Mouse (Mus musculus) lung, postnatal 0 days (tissue): Measurements from ENCODE around the gene Kank1. TPM values are rescaled to one million over a fixed set of nuclear protein-coding genes. Genes with fewer than 3 reads are reported as not detected.

Experiments
- ATAC-seq: fragments of 200-750 bp; cut with Nextera tagmentation; 2 replicates; pipeline ENCODE4 v1.8.0; 2017; ENCODE audit warnings: moderate library complexity
- DNase-seq: peaks from one replicate; pipeline ENCODE4 v3.0.0-alpha.2; 2016; ENCODE audit warnings: low spot score
- H3K27ac ChIP-seq: fragments of 300-500 bp; sonication (generic); 2 replicates; pipeline ENCODE4 v1.5.1; 2014; ENCODE audit warnings: antibody characterized with exemption, mild to moderate bottlenecking, low read length, mixed read lengths
- H3K27me3 ChIP-seq: fragments of 300-500 bp; sonication (generic); replicated peaks from 2 replicates; pipeline ENCODE4 v1.6.1; 2014; ENCODE audit warnings: low read length, mixed read lengths; ENCODE audit not compliant: insufficient read depth
- H3K36me3 ChIP-seq: fragments of 300-500 bp; sonication (generic); 2 replicates; pipeline ENCODE4 v1.6.1; 2014; ENCODE audit warnings: low read length, mixed read lengths; ENCODE audit not compliant: insufficient read depth
- H3K4me1 ChIP-seq: fragments of 300-500 bp; sonication (generic); 2 replicates; pipeline ENCODE4 v1.6.1; 2014; ENCODE audit warnings: antibody characterized with exemption, low read depth, low read length, mixed read lengths; ENCODE audit not compliant: insufficient read depth
- H3K4me2 ChIP-seq: fragments of 300-500 bp; sonication (generic); replicated peaks from 2 replicates; pipeline ENCODE4 v1.6.1; 2014; ENCODE audit warnings: low read depth, mild to moderate bottlenecking, low read length, moderate library complexity, mixed read lengths
- H3K4me3 ChIP-seq: fragments of 300-500 bp; sonication (generic); 2 replicates; pipeline ENCODE4 v1.5.1; 2014; ENCODE audit warnings: low read depth, low read length
- H3K9ac ChIP-seq: fragments of 300-500 bp; sonication (generic); replicated peaks from 2 replicates; pipeline ENCODE4 v1.6.1; 2014; ENCODE audit warnings: low read depth, mild to moderate bottlenecking
- H3K9me3 ChIP-seq: fragments of 300-500 bp; sonication (generic); 2 replicates; pipeline ENCODE4 v1.6.1; 2016; ENCODE audit warnings: low read length, mixed read lengths
- CTCF ChIP-seq: IDR thresholded peaks from 2 replicates; pipeline ENCODE4 v1.5.1; 2016; ENCODE audit warnings: antibody characterized with exemption, mild to moderate bottlenecking
- EP300 ChIP-seq: IDR thresholded peaks from 2 replicates; pipeline ENCODE4 v1.6.1; 2016; ENCODE audit warnings: antibody characterized with exemption, mild to moderate bottlenecking, control low read depth
- WGBS: fragments of 180-500 bp; shearing (Covaris S2); extraction: QIAGEN DNeasy Blood & Tissue Kit; methylation state at CpG from one replicate; pipeline ENCODE4 v1.1.7; 2014; 5-methylcytosine and 5-hydroxymethylcytosine counted together
- polyA plus RNA-seq: library from polyadenylated mRNA; unstranded; fragments of >200 nt; fragmentation: Nextera tagmentation; extraction: Ambion mirVana; gene quantifications from 2 replicates; pipeline ENCODE4 v1.2.1, GENCODE M21; 2015

Gene Kank1
- polyA plus RNA-seq, 1 experiment from 2014 or later: 6.9 TPM

DNA sequence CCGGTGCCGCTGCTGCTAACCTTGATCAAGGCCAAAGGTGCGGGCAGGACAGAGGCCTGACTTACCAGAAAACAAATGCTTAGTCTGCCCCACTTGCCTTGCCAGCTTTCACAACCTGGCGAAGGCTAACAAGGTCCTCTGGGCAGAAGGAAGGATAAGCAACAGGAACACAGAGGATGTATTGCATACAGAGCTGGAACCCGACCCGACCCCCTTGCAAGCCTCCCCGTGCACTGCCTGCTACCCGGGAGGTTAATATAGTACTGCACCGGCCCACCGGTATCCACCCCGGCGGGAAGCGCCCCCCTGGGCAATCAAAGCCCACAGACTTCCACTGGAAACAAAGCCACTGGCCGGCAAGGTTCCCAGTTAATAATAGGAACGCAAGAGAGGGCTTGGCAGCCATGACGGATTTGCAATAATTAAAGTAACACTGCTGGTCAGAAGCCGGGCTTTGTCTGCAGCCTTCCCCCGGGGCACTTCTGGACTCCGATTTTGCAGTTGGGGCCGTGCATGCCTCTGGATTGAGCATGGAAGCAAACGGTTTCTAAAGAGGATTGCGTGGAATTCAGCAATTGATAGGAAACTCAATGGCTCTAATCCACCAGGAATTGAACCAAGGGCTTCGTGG lies 28.9 kb upstream of the Kank1 start:
- Histone ChIP-seq H3K36me3 (no peaks in the 10 kb centered on the region), H3K9ac (no peak overlapping the region), H3K4me2 (no peak overlapping the region), H3K4me1 (no peaks in the 10 kb centered on the region), H3K27me3 (0 out of 2 replicates have a peak, but pooled peaks cover 3% of the 10 kb centered on the region), H3K27ac (no peak overlapping the region), H3K9me3 (no peaks in the 10 kb centered on the region), H3K4me3 (no peak overlapping the region)
- DNase-seq: no peak
- 30% methylated on average over 23 of the region's 23 CpGs for WGBS
- no peak for TF ChIP-seq CTCF
- TF ChIP-seq EP300: no peak
- ATAC-seq: no peak

DNA sequence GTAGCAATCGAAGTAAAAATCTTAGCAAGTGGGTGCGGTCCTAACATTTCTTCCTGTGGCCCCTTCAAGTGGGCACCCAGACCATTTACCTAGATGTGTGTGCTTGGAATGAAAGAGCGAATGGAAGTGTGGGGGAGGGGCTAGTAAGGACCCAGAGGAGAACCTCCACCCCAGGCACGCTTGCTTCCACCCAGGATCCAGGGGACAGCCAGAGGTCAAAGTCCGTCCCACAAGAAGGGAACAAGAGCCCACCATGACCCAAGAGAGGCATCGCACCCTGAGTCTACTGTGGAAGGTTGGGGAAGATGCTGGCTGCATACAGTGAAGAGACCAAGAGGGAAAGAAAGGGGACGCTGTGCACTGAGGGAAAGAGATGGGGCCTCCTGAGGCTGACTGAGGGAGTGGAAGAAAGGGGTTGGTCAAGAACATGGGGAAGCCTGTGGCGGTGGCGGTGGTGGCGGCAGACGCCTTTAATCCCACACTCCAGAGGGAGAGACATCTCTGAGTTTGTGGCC lies 28.1 kb upstream of the Kank1 start:
- Histone ChIP-seq H3K4me2 (no peak overlapping the region), H3K36me3 (no peaks in the 10 kb centered on the region), H3K27me3 (0 out of 2 replicates have a peak, but pooled peaks cover 3% of the 10 kb centered on the region), H3K27ac (no peak overlapping the region), H3K4me1 (no peaks in the 10 kb centered on the region), H3K9me3 (no peaks in the 10 kb centered on the region), H3K4me3 (no peak overlapping the region), H3K9ac (no peak overlapping the region)
- WGBS: 68% methylated on average over 11 of the region's 11 CpGs
- ATAC-seq (no peak), DNase-seq (no peak)
- TF ChIP-seq CTCF: no peak
- no peak for TF ChIP-seq EP300

DNA sequence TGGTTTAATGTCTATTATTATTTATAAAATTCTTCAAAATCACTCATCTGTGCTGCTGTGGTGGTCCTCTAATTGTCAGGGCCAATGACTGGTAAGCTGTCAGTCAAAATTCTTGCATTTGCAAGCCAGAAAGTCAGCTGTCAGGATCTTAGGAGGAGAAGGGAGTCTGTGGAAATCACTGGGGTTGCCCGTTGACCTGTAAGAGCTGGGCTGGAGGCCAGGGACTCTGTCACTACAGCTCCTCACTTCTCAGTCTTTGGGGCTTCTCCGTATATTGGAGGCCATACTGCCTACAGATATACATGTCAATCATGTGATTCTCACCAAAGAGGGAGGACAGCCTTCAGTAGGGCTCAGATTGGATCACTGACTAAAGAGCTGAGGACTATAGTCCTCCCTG lies 16.2 kb upstream of the Kank1 start:
- H3K4me1 ChIP-seq: no peaks in the 10 kb centered on the region
- H3K4me2 ChIP-seq: no peak overlapping the region
- WGBS: 54% methylated on average over 2 of the region's 2 CpGs
- no peak for TF ChIP-seq CTCF
- no peak for TF ChIP-seq EP300
- no peaks in the 10 kb centered on the region for H3K27me3 ChIP-seq
- H3K9me3 ChIP-seq: no peaks in the 10 kb centered on the region
- H3K36me3 ChIP-seq: no peaks in the 10 kb centered on the region
- no peak overlapping the region for H3K9ac ChIP-seq
- no peak for ATAC-seq
- DNase-seq: no peak
- no peak overlapping the region for H3K4me3 ChIP-seq
- no peak overlapping the region for H3K27ac ChIP-seq

DNA sequence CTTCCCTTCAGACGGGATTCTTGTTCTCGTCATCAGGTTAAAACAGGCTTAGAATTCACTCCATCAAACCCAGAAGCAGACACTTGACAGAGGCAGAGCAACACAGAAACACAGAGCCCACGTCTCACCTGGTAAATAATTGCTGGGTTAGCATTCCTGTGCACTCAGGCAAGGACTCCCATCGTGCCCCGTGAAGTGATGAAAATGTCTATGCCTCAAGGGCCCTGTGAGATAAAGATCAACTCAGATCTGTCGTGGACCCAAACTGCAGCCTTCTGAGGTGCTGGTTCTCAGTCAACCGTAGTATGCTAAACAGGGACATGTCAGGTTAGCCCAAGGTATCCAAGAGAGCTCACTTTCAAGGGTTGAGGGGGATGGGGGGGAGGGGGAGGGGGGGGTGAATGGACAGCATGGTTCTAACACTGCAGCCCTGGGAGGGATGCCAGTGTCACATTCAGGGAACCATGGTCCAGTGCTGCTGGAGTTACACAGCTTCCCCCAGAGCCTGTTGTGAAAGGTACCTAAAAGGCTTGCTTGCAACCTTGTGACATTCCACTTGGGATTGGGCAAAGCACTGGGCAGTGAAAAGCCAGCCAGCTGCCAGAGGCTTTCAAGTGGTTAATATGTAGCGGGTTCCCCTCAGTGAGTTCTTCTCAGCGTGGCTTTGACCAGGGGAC lies 14.7 kb upstream of the Kank1 start:
- ATAC-seq: peak; percentile 55
- Histone ChIP-seq H3K4me2 (no peak overlapping the region), H3K4me1 (no peaks in the 10 kb centered on the region), H3K27ac (no peak overlapping the region), H3K36me3 (no peaks in the 10 kb centered on the region), H3K4me3 (no peak overlapping the region), H3K27me3 (no peaks in the 10 kb centered on the region), H3K9ac (no peak overlapping the region), H3K9me3 (no peaks in the 10 kb centered on the region)
- TF ChIP-seq EP300 (no peak), CTCF (no peak)
- 47% methylated on average over 9 of the region's 9 CpGs for WGBS
- DNase-seq: peak; percentile 24

DNA sequence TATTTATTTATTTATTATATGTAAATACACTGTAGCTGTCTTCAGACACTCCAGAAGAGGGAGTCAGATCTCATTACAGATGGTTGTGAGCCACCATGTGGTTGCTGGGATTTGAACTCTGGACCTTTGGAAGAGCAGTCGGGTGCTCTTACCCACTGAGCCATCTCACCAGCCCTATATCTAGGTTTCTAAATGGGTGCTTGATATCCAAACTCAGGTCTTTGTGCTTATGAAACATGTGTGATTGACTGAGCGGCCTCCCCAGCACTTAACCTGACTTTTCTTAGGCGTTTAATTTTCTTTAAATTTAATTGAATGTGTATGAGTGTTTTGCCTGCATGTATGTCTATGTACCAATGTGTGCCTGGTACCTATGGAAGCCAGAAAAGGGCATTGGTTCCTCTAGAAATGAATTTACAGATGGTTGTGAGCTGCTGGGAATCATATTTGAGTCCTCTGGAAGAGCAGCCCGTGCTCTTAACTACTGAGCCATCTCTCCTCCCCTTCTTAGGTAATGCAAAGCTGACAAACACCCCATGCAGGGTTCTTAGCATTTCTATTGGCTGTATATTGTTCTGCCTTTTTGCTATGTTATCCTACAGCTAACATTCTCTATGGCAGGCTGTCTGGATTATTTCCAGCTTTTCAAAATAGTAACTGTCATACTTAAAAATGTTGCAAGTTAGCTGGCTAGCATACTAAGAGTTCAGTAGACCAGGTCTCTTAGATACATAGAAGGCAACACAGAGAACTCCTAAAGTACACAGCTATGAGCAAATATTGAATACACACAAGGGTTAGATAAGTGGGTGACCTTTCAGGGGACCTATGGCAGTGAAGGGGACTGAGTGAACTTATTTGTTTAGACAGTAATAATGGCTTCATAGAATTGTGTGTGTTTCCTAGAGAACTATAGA lies 6.5 kb upstream of the Kank1 start:
- Histone ChIP-seq H3K27ac (no peak overlapping the region), H3K27me3 (no peaks in the 10 kb centered on the region), H3K4me1 (no peaks in the 10 kb centered on the region), H3K4me3 (no peak overlapping the region), H3K36me3 (no peaks in the 10 kb centered on the region), H3K9me3 (no peaks in the 10 kb centered on the region), H3K4me2 (no peak overlapping the region), H3K9ac (no peak overlapping the region)
- TF ChIP-seq EP300 (no peak), CTCF (no peak)
- ATAC-seq (peak; percentile 43), DNase-seq (peak; percentile 21)
- WGBS: 75% methylated on average over 4 of the region's 4 CpGs

DNA sequence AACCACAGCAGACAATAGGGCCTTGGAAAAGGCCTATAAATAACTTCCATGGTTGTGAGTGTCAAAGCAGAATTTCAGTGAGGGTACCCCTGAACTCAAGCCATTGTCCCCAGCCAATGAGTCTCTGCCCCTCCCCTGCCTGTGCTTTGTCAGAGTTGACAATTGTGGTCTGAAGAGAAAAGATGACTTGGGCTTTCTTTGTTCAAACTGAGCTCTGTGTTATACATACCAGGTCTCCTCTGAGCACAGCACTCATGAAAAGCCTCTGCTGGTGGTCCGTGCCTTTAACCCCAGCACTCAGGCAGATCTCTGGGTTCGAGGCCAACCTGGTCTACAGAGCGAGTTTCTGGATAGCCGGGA lies 5.8 kb upstream of the Kank1 start:
- Histone ChIP-seq H3K27ac (no peak overlapping the region), H3K4me2 (no peak overlapping the region), H3K4me1 (no peaks in the 10 kb centered on the region), H3K9ac (no peak overlapping the region), H3K9me3 (no peaks in the 10 kb centered on the region), H3K27me3 (no peaks in the 10 kb centered on the region), H3K4me3 (no peak overlapping the region), H3K36me3 (no peaks in the 10 kb centered on the region)
- WGBS: 64% methylated on average over 4 of the region's 4 CpGs
- ATAC-seq (no peak), DNase-seq (no peak)
- TF ChIP-seq CTCF: no peak
- TF ChIP-seq EP300: no peak
